Mouse (Mus musculus): Measurements from ENCODE around the gene Olfr102. TPM values are rescaled to one million over a fixed set of nuclear protein-coding genes. Genes with fewer than 3 reads are reported as not detected.
A peak's percentile ranks its signal among the peaks of the same experiment; 100 is the strongest.

Gene Olfr102
- polyA plus RNA-seq, 1 experiment from 2014 or later: not detected

DNA sequence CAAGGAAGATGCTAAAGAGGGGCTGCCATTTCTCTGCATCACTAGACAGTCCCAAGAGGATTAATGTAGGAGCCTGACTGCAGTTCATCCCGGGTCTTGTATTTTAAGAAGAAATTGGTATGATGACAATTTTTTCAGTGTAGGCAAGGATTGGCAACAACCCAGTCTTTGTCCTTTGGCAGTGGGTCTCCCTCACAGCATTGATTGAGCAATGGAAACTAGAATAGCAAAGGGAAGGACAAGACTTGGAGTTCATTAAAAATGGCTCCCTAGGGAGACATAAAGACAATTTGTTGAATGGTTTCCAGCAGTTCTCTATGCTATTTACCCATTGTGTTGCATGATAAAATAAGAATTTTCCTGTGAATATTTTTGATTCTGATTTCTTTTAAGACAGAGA lies 36.5 kb downstream of the Olfr102 start:
- H3K9me3 ChIP-seq (replicated peaks; ENCODE audit: low read length): no peaks in the 10 kb centered on the region
- no peaks in the 10 kb centered on the region for H3K27me3 ChIP-seq (ENCODE audit: insufficient read depth, low read length)
- TF ChIP-seq CTCF (IDR thresholded peaks at IDR 0.05; ENCODE audit: low read depth): no peak
- H3K4me2 ChIP-seq (ENCODE audit: low read length): no peak overlapping the region
- no peak overlapping the region for H3K27ac ChIP-seq
- H3K4me3 ChIP-seq (replicated peaks; ENCODE audit: low read depth, low read length): no peak overlapping the region
- WGBS: 70% methylated on average over 1 of the region's 1 CpGs
- no peak for DNase-seq (ENCODE audit: low spot score)
- H3K4me1 ChIP-seq (replicated peaks; ENCODE audit: insufficient read depth, low read length): no peaks in the 10 kb centered on the region
- no peak for ATAC-seq (replicated peaks; ENCODE audit: low FRiP score, low read depth)
- no peaks in the 10 kb centered on the region for H3K36me3 ChIP-seq (ENCODE audit: insufficient read depth, low read length)
- no peak overlapping the region for H3K9ac ChIP-seq (ENCODE audit: low read depth, low read length)

DNA sequence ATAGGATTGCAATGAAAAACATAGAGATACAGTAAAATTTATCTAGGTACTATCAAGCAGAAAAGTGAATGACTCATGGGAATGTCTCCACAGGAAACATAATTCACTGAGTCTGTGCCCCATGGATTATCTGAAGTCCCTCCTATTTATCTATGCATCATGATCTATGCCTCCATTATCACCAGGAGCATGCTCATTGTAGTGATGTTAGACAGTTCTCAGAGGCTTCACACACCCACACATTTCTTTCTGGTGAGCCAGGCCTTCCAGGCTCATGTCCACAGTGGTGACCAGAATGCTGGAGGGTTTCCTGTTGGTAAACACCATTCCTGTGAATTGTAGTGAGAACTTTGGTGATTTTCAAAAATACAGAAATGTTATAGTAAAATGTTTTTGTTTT lies 40.3 kb downstream of the Olfr102 start:
- no peak overlapping the region for H3K9ac ChIP-seq (ENCODE audit: low read depth, low read length)
- ATAC-seq (replicated peaks; ENCODE audit: low FRiP score, low read depth): no peak
- no peaks in the 10 kb centered on the region for H3K9me3 ChIP-seq (replicated peaks; ENCODE audit: low read length)
- DNase-seq (ENCODE audit: low spot score): no peak
- H3K4me1 ChIP-seq (replicated peaks; ENCODE audit: insufficient read depth, low read length): no peaks in the 10 kb centered on the region
- H3K4me3 ChIP-seq (replicated peaks; ENCODE audit: low read depth, low read length): no peak overlapping the region
- no peak for TF ChIP-seq CTCF (IDR thresholded peaks at IDR 0.05; ENCODE audit: low read depth)
- no peaks in the 10 kb centered on the region for H3K27me3 ChIP-seq (ENCODE audit: insufficient read depth, low read length)
- H3K27ac ChIP-seq: no peak overlapping the region
- no peaks in the 10 kb centered on the region for H3K36me3 ChIP-seq (ENCODE audit: insufficient read depth, low read length)
- H3K4me2 ChIP-seq (ENCODE audit: low read length): no peak overlapping the region

DNA sequence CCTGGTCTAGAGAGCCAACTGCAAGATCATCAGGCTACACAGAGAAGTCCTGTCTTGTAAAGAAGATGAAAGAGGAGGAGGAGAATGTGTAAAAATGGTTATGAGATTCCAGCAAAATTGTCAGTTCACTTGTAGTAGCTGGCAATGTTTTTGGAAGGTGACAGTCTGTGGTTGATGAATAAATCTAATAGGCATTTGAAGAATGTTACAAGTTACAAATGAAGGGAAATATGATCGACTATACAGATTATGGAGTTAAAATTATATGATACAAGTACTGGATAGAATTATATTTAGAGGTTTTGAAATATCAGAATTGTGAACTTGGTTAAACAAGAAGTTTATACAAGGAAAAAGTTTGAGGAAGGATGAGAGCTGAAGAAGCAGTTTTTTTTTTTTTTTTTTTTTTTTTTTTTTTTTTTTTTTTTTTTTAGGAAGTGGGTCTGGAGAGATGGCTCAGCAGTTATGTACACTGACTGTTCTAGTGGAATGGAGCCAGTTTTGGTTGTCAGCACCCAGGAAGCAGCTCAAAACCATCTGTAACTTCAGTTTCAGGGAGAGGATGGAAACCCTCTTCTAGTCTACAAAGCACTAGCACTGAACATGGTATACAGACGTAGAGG lies 41.1 kb downstream of the Olfr102 start:
- Histone ChIP-seq H3K27me3 (ENCODE audit: insufficient read depth, low read length) (no peaks in the 10 kb centered on the region), H3K4me2 (ENCODE audit: low read length) (no peak overlapping the region), H3K4me1 (replicated peaks; ENCODE audit: insufficient read depth, low read length) (no peaks in the 10 kb centered on the region), H3K36me3 (ENCODE audit: insufficient read depth, low read length) (no peaks in the 10 kb centered on the region), H3K9me3 (replicated peaks; ENCODE audit: low read length) (no peaks in the 10 kb centered on the region), H3K27ac (no peak overlapping the region), H3K4me3 (replicated peaks; ENCODE audit: low read depth, low read length) (no peak overlapping the region), H3K9ac (ENCODE audit: low read depth, low read length) (no peak overlapping the region)
- ATAC-seq (replicated peaks; ENCODE audit: low FRiP score, low read depth): no peak
- no peak for DNase-seq (ENCODE audit: low spot score)
- 76% methylated on average over 2 of the region's 2 CpGs for WGBS
- TF ChIP-seq CTCF (IDR thresholded peaks at IDR 0.05; ENCODE audit: low read depth): no peak

DNA sequence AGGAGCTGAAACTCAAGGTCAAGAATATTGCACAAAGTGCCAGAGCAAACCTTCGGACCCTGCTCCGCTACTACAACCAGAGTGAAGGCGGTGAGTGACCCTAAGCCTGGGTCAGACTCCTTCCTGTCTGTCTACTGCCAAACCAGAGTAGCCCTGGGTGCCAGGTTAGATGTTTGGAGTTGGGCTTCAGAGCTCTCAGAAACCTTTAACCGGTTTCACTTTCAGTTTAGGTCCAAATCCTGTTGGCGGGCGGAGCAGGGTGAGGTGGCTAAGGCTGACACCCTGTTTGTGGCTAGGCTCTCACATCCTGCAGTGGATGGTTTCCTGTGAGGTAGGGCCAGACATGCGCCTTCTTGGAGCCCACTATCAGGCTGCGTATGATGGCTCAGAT lies 46.2 kb downstream of the Olfr102 start:
- DNase-seq (ENCODE audit: low spot score): peak; percentile 3
- ATAC-seq (replicated peaks; ENCODE audit: low FRiP score, low read depth): peak; percentile 41; the same call in 1 of the 2 replicates
- TF ChIP-seq CTCF (IDR thresholded peaks at IDR 0.05; ENCODE audit: low read depth): no peak

DNA sequence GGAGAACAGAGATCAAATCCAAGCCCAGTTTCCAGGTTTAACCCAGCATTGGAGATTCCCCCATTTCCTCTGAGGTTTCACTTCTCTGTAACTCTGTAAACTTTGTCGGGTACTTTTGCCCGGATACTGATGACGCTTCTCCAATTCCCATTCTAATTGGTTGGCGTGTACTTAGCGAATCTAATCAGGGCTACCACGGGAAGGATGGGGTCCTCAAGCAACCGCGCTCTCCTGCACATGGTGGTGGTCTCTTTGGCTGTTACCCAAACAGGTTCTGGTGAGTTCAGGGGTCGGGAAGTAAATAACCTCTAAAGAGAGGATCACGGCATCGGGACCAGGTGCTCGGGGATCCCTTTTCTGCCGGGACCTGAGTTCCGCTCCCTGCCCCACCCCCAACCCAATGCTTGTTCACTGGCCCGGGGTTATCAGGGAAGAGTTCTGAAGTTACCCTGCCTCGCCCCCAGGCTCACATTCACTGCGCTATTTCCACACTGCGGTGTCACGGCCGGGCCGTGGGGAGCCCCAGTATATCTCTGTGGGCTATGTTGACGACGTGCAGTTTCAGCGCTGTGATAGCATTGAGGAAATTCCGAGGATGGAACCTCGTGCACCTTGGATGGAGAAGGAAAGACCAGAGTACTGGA lies 46.7 kb downstream of the Olfr102 start, which contains the start of gene H2-M3:
Gene H2-M3 (plus strand): TSS at position 163 of the 644 bp plus-strand sequence.
- ATAC-seq (replicated peaks; ENCODE audit: low FRiP score, low read depth) (peak; percentile 98), DNase-seq (ENCODE audit: low spot score) (peak; percentile 89)
- H3K4me1 ChIP-seq (replicated peaks; ENCODE audit: insufficient read depth, low read length): no peaks in the 10 kb centered on the region
- no peaks in the 10 kb centered on the region for H3K36me3 ChIP-seq (ENCODE audit: insufficient read depth, low read length)
- H3K9me3 ChIP-seq (replicated peaks; ENCODE audit: low read length): no peaks in the 10 kb centered on the region
- no peaks in the 10 kb centered on the region for H3K27me3 ChIP-seq (ENCODE audit: insufficient read depth, low read length)
- H3K9ac ChIP-seq (ENCODE audit: low read depth, low read length): 0 out of 2 replicates have a peak within 1 kb of the TSS, but pooled peaks have one; percentile 18
- TF ChIP-seq CTCF (IDR thresholded peaks at IDR 0.05; ENCODE audit: low read depth): no peak
- 5% methylated on average over 26 of the region's 26 CpGs for WGBS
- H3K4me2 ChIP-seq (ENCODE audit: low read length): peak within 1 kb of the TSS; percentile 98
- H3K27ac ChIP-seq: no peak within 1 kb of the TSS
- peak within 1 kb of the TSS; percentile 57 for H3K4me3 ChIP-seq (replicated peaks; ENCODE audit: low read depth, low read length)

More for the DNA sequence above, 46.2 kb downstream of the Olfr102 start:
- no peaks in the 10 kb centered on the region for H3K36me3 ChIP-seq (ENCODE audit: insufficient read depth, low read length)
- WGBS: 64% methylated on average over 8 of the region's 8 CpGs
- H3K27ac ChIP-seq: no peak overlapping the region
- H3K27me3 ChIP-seq (ENCODE audit: insufficient read depth, low read length): no peaks in the 10 kb centered on the region
- H3K4me2 ChIP-seq (ENCODE audit: low read length): peak overlapping the region; percentile 98
- 0 out of 2 replicates have a peak overlapping the region, but pooled peaks have one; percentile 18 for H3K9ac ChIP-seq (ENCODE audit: low read depth, low read length)
- no peaks in the 10 kb centered on the region for H3K9me3 ChIP-seq (replicated peaks; ENCODE audit: low read length)
- H3K4me1 ChIP-seq (replicated peaks; ENCODE audit: insufficient read depth, low read length): no peaks in the 10 kb centered on the region
- peak overlapping the region; percentile 57 for H3K4me3 ChIP-seq (replicated peaks; ENCODE audit: low read depth, low read length)

DNA sequence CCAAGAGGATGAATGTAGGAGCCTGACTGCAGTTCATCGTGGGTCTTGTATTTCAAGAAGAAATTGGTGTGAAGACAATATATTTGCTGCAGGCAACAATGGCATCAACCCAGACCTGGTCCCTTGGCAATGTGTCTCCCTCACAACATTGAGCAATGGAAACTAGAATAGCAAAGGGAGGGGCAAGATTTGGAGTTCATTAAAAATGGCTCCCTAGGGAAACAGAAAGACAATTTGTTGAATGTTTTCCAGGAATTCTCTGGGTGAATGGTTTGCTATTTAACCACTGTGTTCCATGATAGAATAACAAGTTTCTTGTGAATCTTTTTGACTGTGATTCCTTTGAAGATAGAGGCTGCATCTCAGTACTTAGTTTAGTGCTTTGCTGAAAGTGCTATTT lies 53.2 kb downstream of the Olfr102 start, which contains the start of gene Olfr98:
Gene Olfr98 (minus strand): TSS at position 124 of the 400 bp plus-strand sequence.
- WGBS: 85% methylated on average over 1 of the region's 1 CpGs
- ATAC-seq (replicated peaks; ENCODE audit: low FRiP score, low read depth) (no peak), DNase-seq (ENCODE audit: low spot score) (no peak)
- TF ChIP-seq CTCF (IDR thresholded peaks at IDR 0.05; ENCODE audit: low read depth): no peak
- Histone ChIP-seq H3K36me3 (ENCODE audit: insufficient read depth, low read length) (no peaks in the 10 kb centered on the region), H3K9ac (ENCODE audit: low read depth, low read length) (no peak within 1 kb of the TSS), H3K4me2 (ENCODE audit: low read length) (no peak within 1 kb of the TSS), H3K4me1 (replicated peaks; ENCODE audit: insufficient read depth, low read length) (no peaks in the 10 kb centered on the region), H3K9me3 (replicated peaks; ENCODE audit: low read length) (no peaks in the 10 kb centered on the region), H3K4me3 (replicated peaks; ENCODE audit: low read depth, low read length) (no peak within 1 kb of the TSS), H3K27ac (no peak within 1 kb of the TSS), H3K27me3 (ENCODE audit: insufficient read depth, low read length) (no peaks in the 10 kb centered on the region)

Other genes starting within 250 kb of the Olfr102 start
- gene Olfr90, start 228.6 kb downstream of the Olfr102 start, polyA plus RNA-seq (2015; fragmentation: Nextera tagmentation; extraction: Ambion mirVana): not detected in 2 replicates
- gene Olfr91, start 218.8 kb downstream of the Olfr102 start, polyA plus RNA-seq (2015; fragmentation: Nextera tagmentation; extraction: Ambion mirVana): not detected in 2 replicates
- gene Olfr92, start 197.0 kb downstream of the Olfr102 start, polyA plus RNA-seq (2015; fragmentation: Nextera tagmentation; extraction: Ambion mirVana): not detected in 2 replicates
- gene Olfr93, start 155.6 kb downstream of the Olfr102 start, polyA plus RNA-seq (2015; fragmentation: Nextera tagmentation; extraction: Ambion mirVana): not detected in 2 replicates
- gene Ubd, start 123.2 kb downstream of the Olfr102 start, polyA plus RNA-seq (2015; fragmentation: Nextera tagmentation; extraction: Ambion mirVana): not detected in 2 replicates
- not detected in 2 replicates for gene Olfr94, start 116.1 kb downstream of the Olfr102 start, polyA plus RNA-seq (2015; fragmentation: Nextera tagmentation; extraction: Ambion mirVana)
- gene Olfr95, start 103.9 kb downstream of the Olfr102 start, polyA plus RNA-seq (2015; fragmentation: Nextera tagmentation; extraction: Ambion mirVana): not detected in 2 replicates
- gene Olfr96, start 96.9 kb downstream of the Olfr102 start, polyA plus RNA-seq (2015; fragmentation: Nextera tagmentation; extraction: Ambion mirVana): not detected in 2 replicates
- not detected in 2 replicates for gene Olfr97, start 79.7 kb downstream of the Olfr102 start, polyA plus RNA-seq (2015; fragmentation: Nextera tagmentation; extraction: Ambion mirVana)
- gene Olfr98, start 53.3 kb downstream of the Olfr102 start, polyA plus RNA-seq (2015; fragmentation: Nextera tagmentation; extraction: Ambion mirVana): not detected in 2 replicates
- 2.3 and 2.8 TPM in 2 replicates for gene H2-M3, start 46.8 kb downstream of the Olfr102 start, polyA plus RNA-seq (2015; fragmentation: Nextera tagmentation; extraction: Ambion mirVana)
- not detected in 2 replicates for gene Olfr99, start 33.6 kb downstream of the Olfr102 start, polyA plus RNA-seq (2015; fragmentation: Nextera tagmentation; extraction: Ambion mirVana)
- not detected in 2 replicates for gene Olfr101, start 12.7 kb downstream of the Olfr102 start, polyA plus RNA-seq (2015; fragmentation: Nextera tagmentation; extraction: Ambion mirVana)
- not detected in 2 replicates for gene Olfr103, start 22.6 kb upstream of the Olfr102 start, polyA plus RNA-seq (2015; fragmentation: Nextera tagmentation; extraction: Ambion mirVana)
- not detected in 2 replicates for gene Olfr104-ps, start 42.5 kb upstream of the Olfr102 start, polyA plus RNA-seq (2015; fragmentation: Nextera tagmentation; extraction: Ambion mirVana)
- not detected in 2 replicates for gene Olfr105-ps, start 62.0 kb upstream of the Olfr102 start, polyA plus RNA-seq (2015; fragmentation: Nextera tagmentation; extraction: Ambion mirVana)
- not detected in 2 replicates for gene Olfr106-ps, start 73.3 kb upstream of the Olfr102 start, polyA plus RNA-seq (2015; fragmentation: Nextera tagmentation; extraction: Ambion mirVana)
- gene Olfr107, start 82.2 kb upstream of the Olfr102 start, polyA plus RNA-seq (2015; fragmentation: Nextera tagmentation; extraction: Ambion mirVana): not detected in 2 replicates
- gene Olfr108, start 128.4 kb upstream of the Olfr102 start, polyA plus RNA-seq (2015; fragmentation: Nextera tagmentation; extraction: Ambion mirVana): not detected in 2 replicates
- not detected in 2 replicates for gene Olfr109, start 141.9 kb upstream of the Olfr102 start, polyA plus RNA-seq (2015; fragmentation: Nextera tagmentation; extraction: Ambion mirVana)
- gene H2-M2, start 166.5 kb upstream of the Olfr102 start, polyA plus RNA-seq (2015; fragmentation: Nextera tagmentation; extraction: Ambion mirVana): not detected in 2 replicates
- not detected in 2 replicates for gene Olfr110, start 175.4 kb upstream of the Olfr102 start, polyA plus RNA-seq (2015; fragmentation: Nextera tagmentation; extraction: Ambion mirVana)
- gene Olfr111, start 191.0 kb upstream of the Olfr102 start, polyA plus RNA-seq (2015; fragmentation: Nextera tagmentation; extraction: Ambion mirVana): not detected in 2 replicates

All from kidney, postnatal 0 days (tissue).